Mouse (Mus musculus) large intestine, adult 2 months (tissue): Measurements from ENCODE around the gene Naga. TPM values are rescaled to one million over a fixed set of nuclear protein-coding genes. Genes with fewer than 3 reads are reported as not detected.

ENCODE experiments used
- DNase-seq: peaks from one replicate; pipeline ENCODE4 v3.0.0-alpha.2; 2012; ENCODE audit warnings: low read depth, low spot score
- WGBS: fragments of 180-500 bp; shearing (Covaris S2); methylation state at CpG from one replicate; pipeline ENCODE4 v1.1.7; 2018; 5-methylcytosine and 5-hydroxymethylcytosine counted together
- polyA plus RNA-seq: library from polyadenylated mRNA; depleted of rRNA; stranded (reverse); fragments of >200 nt; gene quantifications from 2 replicates; pipeline ENCODE4 v1.2.3, GENCODE M21; 2012

The Naga gene
- polyA plus RNA-seq, 1 experiment: 148 TPM

DNA sequence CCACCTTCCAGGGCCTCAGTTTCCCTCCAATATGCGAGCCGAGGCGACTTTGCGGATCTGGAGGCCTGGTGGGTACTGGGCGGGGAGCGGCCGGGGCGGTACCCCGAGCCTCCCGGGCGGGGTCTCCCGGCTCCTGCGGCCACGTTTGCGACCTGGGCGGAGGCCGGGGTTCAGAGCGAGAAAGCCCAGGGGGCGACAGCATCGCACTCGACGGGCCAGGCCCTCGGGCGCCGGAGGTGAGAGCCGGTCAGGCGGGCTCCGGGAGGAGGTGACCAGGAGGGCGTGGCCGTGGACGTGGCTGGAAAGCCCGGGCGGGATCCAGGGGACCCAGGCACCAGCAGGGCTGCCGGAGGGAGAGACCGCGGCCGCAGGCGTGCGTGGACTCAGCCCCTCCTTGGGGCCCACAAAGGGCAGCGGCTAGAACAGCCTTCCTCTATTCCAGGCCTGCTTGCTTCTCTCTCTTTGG, 2.3 kb upstream of the Naga start:
- WGBS: 4% methylated on average over 40 of the region's 40 CpGs
- no peak for DNase-seq

DNA sequence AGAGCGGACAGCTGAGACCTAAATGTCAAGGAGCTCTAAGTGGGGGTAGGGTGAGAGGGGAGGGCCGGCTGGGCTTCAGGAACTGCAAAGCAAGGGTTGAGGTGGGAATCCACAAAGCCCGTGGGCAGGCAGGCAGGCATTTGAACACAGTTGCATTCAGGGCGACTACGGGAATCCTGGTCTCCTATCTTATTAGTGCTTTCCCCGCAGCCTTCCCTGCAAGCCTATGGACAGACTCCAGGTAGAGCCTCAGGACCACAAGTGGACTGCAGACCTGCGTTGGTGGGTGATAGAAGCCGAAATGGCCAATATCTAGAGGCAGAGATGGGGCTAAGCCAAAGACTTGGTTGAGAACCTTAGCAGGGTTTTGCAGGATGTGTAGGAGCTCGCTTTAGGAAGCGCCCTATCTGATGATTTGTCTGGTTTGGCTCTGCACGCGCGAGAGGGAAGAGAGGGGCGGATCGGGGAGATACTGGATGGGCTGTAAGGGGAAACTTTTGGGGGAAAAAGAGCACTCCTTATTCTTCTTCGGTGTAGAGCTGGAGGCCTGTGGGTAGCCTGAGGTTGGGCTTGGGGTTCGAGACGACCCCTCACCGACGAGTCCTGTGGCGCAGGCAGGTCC, 1.8 kb upstream of the Naga start:
- no peak for DNase-seq
- WGBS: 53% methylated on average over 21 of the region's 21 CpGs

DNA sequence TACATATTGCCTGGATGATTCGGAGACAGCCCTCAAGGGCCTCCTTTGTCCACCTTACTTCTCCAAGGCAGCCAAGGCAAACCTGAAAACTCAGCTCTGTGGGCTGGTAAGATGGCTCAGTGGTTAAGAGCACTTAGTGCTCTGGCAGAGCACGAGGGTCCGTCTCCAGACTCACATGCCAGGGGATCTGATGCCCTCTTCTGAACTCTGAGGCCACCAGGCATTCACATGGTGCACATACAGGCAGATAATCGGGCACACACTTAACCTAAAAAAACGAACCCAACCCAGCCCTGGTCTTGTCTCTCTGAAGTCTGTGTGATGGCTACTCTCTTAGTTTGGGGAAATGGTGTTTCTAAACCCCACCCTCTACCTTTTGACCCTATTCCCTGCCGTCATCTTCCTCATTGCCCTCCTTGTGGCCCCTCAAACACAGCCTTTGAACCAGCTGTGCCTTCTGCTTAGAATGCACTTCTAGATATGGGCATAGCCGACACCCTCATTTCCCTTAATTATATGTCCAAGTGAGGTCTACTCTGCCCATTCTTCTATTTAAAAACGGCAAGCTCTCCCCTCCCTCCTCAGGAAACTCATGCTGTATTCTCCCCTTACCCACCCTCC, 1.0 kb upstream of the Naga start:
- no peak for DNase-seq
- 59% methylated on average over 8 of the region's 8 CpGs for WGBS

DNA sequence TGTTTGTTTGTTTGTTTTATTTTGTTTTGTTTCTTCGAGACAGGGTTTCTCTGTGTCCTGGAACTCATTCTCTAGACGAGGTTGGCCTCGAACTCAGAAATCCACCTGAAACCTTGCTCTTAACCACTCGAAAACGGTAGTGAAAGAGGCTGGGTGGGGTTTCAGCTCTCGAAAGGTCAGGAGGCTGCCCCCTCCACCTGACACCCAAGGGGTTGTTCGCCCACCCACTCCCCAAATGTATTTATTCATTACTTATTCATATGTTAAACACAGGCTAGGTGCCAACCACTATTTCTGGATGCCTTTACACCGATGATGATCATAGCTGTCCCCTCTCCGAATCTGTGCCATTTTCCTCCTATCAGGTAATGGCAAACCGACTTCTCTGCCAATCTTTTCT, 425 bp upstream of the Naga start:
- no peak for DNase-seq
- 52% methylated on average over 10 of the region's 10 CpGs for WGBS

DNA sequence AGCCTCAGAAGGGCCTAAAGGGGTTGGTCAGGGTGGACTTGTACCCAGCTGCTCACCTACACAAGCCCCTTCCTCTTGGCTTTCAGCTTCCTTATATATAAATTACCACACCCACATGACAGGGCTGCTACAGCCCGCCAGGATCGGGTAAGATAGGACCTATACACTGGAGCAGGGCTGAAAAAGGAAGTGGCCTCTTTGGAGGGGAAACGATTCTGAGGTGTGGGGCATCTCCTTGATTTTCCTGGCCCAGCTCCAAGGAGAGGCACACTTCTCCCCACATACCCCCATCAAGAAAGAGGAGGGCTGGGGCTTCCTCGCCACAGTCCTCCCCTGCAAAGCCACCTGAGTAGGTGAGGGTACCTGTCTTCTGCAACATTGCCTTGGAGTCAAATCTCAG, 850 bp downstream of the Naga start:
- DNase-seq: no peak
- 6% methylated on average over 4 of the region's 4 CpGs for WGBS

DNA sequence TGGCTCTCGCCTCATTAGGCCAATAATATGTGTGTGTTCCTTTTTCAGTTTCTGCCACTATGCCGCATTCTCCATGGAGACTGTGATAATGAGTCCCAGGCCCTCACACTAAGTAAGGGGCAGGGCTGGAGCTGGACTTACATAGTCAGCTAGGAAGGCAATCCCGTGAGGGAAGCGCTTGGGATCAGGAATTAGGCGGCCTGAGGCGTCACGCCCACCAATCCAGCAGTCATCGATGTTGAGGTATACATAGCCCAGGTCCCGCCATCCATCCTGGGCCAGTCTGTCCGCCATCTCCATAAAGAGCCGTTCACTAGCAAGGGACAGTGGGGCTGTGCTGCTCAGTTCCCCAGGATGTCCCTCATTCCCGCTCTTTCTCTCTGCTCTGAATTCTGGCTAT, 2.1 kb downstream of the Naga start:
- WGBS: 87% methylated on average over 12 of the region's 12 CpGs
- DNase-seq: no peak

DNA sequence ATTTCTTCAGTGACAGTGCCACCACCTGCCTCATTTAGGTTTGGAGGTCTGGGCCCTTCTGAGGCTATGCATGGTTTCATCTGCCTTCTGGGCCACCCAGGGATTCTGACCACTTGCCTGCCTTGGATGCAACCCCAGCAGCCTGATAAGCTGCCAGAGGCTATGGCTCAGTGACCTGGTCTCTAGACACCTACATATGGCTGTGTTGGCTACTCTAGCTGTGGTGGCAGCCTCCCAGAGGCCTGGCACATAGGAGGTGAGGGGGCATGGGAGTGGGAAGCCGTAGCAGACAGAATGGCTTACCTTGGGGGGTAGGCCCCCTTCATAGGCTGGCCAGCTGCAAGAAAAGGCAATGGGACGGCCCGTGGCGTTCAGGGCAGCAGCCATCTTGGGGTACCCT, 3.5 kb downstream of the Naga start:
- 98% methylated on average over 4 of the region's 4 CpGs for WGBS

DNA sequence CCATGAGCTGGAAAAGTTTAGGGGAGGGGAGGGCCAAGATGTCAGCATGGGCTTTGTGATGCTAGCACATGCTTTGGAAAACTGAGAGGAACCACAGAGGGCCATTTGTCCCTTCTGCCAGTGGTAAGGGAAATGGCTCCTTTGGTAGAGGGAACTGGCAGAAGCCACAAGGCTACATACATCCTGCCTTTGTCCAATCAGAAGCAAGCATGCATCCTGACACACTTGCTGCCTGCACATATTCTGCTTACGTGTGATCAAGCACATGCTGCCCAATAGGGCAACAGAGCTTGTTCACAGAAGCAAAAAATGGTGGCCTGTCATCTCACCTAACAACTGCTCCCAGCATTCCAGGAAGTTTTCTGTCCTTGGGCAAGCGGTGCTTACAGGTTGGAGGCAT, 13.3 kb downstream of the Naga start:
- no peak for DNase-seq
- WGBS: 77% methylated on average over 2 of the region's 2 CpGs

More for the DNA sequence above, 3.5 kb downstream of the Naga start:
- DNase-seq: no peak

DNA sequence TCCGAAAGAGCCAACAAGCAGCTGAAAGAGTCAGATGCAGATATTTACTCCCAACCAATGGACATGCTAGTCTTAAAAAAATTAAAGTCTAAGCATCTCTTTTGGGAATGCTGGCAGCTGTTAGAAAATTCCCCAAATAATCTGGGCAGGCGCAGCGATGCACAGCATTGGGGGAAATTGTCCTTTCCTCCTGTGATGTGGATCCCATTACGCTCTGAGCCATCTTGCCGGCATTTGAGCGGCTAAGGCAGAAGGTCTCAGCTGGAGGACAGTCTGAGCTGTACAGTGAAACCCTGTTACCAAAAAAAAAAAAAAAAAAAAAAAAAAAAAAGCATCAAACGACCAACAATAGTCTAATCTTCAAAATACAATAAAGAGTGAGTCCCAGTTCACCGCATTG, 16.5 kb downstream of the Naga start:
- DNase-seq: no peak
- 70% methylated on average over 8 of the region's 8 CpGs for WGBS

DNA sequence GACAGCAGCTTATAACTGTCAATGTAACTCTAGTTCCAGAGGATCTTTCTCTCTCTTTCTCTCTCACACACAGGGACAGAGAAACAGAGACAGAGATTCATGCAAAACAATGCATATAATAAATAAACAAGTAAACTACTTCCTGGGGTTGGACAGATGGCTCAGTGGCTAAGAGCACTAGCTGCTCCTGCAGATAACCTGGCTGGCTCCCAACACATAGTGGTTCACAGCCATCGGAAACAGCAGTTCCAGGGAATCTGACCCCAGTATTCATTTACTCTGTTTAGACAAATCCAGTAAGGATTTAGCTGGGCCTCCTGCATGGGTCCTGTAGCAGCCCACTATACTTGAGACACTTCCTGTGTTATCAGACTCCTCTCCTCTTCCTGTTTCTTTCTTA, 19.1 kb downstream of the Naga start:
- 47% methylated on average over 1 of the region's 1 CpGs for WGBS
- no peak for DNase-seq

DNA sequence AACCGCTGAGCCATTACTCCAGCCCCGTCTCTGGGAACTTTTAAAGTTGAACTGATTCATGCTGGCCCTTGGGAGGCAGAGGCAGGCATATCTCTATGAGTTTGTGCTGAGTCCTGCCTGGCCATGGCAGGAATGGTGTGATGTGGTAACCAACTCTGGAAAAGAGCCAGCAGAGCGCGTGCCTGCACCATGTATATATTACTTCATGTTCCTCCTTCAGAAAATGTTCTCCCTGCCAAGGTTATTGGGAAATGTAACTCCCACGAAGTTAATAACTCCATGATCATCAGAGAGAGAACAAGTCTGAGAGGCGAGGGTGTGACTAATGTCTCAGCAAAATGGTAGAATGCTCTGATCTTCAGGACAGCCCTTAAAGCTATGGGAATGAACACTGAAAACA, 20.9 kb downstream of the Naga start:
- WGBS: 66% methylated on average over 6 of the region's 6 CpGs
- DNase-seq: no peak

DNA sequence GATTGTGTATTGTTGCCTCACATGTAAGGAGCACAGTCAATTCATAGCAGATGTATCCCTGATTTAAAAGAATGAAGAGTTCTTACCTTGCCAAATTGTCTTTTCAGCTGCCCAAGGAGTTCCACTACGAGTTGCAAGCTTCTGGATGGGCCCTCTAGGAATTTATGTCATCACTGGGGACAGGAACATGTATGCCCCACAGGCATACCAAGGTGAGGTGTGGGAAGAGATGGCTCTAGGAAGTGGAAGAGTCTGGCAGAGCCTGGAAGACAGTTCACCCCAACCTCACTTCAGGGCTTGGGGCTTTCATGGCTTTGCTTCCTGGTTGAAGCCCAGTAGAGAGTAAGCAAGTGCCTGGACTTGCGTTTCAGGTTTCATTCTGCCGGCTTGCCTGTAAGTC, 30.3 kb downstream of the Naga start:
- WGBS: 26% methylated on average over 3 of the region's 3 CpGs
- DNase-seq: no peak

DNA sequence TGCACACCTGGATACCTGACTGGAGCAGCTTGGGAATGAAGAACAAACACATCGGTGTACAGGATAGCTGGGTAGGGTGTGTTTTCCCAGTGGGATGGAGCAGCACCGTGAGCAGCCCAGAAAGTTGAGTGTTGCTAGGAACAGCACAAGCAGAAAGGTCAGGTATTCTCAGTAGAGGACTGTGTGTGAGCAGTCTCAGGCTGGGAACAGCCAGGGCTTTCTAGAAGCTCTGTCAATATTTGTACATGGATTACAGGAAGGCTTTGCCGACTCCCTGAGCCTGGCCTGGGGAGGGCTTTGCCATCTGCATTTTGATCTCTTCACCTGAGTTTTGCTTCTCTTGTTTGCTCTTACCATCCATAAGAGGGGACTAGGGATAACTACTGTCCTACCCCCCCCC, 31.6 kb downstream of the Naga start:
- WGBS: 27% methylated on average over 3 of the region's 3 CpGs
- no peak for DNase-seq

DNA sequence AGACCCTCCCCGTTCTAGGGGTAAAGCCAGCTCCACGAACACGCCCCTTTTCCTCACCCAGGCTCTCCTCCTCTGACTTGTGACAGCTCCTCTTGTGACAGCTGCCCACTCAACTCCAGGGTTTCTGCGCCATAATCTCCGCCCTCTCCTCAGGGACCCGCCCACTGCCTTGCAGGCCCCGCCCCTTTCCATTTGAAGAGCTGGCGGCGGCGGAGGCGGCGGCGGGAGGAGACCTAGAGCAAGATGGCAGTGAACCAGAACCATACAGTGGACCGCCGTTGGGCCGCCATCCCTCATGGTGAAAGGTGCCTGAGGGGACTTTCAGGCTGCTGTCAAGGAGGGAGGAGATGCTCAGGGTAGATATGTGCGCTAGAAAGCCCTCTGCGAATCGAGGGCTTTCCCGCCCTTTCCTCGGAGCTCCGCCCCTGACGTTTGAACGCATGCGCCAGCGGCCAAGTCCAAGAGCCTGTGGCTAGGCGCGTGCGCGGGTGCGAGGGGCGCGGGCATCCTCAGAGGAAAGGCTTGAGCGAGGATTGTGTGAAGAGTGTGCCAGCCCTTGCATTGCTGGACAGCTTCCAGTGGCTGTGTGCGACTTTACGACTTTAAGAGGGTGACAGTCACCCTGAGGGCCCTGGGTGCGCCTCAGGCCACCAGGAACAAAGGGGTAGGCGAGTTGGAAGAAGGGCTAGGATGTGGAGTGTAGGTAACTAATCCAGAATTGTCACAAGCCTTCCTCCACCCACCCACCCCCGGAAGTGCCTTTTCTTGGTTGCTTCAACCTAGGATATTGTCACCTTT, 39.8 kb downstream of the Naga start, which contains the start of gene Wbp2nl:
TSS of gene Wbp2nl (plus strand) at position 191 of the 798 bp plus-strand sequence.
- no peak for DNase-seq

DNA sequence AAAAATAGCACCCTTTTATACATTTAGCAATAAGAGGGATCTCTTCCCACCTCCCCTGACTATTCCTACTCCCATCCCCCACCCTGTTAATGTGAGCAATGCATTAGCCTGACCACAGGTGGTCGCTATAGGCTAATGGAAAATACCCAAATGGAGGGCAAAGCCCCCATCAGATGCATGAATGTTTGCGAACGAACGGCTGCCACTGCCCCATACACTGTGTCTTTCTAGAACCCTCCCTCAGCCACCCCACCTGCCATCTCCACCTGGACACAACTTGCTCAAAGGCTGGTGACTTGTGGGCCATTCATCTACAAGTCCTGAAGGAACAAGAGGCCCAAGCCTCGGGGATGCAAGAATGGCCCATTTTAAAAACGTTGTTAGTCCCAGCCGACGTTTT, 44.7 kb downstream of the Naga start:
- DNase-seq: no peak
- WGBS: 50% methylated on average over 8 of the region's 8 CpGs

More for the DNA sequence above, 39.8 kb downstream of the Naga start, which contains the start of gene Wbp2nl:
- 49% methylated on average over 39 of the region's 39 CpGs for WGBS

DNA sequence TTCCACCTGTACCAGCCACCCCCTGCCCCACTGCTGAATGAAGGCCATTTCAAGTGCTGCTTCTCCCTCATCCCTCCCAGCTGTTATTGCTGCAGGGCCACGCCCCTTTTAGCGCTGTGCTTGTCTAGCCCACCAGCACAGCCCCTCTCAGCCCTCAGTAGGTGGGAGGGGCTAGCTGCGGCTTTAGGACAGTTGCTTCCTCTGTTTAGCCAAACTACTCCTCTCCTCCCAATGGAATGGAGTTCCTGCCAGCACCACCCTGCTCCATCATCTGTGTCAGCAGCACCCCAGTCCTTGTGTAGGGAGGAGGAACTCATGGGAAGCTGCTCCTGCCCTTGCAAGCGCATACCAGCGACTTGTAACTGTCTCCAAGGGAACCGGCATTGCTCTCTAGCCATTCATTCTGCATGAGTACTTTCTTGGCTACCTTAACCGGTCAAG, 45.4 kb downstream of the Naga start:
- WGBS: 12% methylated on average over 7 of the region's 7 CpGs
- no peak for DNase-seq

DNA sequence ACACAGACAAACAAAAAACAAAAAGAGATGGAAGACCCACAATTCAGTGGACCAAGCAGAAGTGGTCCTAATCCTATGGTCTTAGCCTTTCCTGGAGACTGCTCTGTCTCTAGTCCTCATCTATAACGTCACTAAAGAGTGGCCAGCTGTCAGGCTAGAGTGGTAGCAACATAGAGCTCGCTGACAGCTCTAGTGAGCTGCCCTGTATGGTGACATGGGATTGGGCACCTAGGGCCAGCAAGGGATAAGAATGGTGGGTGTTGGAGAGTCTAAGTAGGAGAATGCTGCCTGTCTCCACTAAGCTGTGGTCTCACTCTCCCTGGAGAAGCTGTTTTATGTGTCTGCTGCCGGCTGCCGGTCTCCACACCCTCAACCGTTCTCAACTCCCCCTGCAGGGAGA, 45.9 kb downstream of the Naga start:
- WGBS: 22% methylated on average over 5 of the region's 5 CpGs
- no peak for DNase-seq

DNA sequence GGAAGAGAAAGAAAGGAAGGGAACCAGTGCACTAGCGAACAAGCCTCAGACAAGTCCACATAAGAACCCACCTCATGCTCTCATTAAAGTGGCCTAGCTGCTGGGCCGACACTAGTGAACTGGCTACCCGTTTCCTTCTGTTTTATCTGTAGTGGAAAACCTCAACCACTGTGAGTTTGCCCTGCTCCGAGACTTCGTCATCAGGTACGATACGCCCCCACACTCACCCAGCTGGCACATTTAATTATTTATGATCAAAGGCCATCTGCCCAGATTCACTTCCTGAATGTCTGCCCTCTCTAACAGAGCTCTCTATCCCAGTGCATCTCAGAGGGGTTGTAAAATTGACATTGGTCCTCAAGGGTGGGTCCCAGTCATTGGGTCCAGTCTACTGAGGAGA, 48.5 kb downstream of the Naga start:
- 54% methylated on average over 7 of the region's 7 CpGs for WGBS
- DNase-seq: no peak

DNA sequence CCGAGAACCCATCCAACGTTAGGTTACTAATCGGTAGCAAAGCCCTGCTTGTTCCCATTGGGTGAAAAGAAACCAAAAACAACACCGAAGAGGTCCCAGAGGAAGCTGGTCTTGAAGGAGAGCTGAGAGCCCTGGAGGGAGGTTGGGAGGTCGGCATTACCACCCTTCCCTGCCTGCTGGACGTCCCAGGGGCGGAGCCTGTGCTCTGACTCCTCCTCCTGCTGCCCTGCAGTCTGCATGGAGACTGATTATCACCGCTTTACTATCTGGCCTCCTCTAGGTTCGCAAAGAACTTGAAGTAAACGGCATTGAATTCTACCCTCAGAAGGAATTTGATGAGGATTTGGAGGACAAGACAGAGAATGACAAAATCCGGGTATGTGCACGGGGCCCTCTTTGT, 52.6 kb downstream of the Naga start:
- 63% methylated on average over 12 of the region's 12 CpGs for WGBS
- no peak for DNase-seq

DNA sequence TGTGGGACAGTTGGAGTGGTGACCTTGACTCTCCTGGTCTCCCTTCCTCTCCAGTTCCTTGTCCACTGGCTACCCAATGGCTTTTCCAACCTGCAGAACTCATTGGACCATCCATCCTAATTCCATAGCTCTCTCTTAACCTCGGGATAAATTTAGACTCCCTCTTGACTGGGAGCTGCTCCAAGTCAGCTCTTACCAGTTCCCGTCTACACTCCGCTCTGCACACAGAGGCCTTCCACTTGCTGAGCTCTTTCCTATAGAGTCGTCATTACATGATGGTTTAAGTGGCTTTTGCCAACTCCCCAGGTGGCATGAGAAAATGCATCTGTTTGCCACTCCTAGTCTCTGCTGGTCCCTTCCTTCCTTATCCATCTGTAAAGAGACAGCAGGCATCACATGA, 58.1 kb downstream of the Naga start:
- no peak for DNase-seq
- 66% methylated on average over 4 of the region's 4 CpGs for WGBS
